Mouse (Mus musculus) small intestine, adult 2 months (tissue): Measurements from ENCODE around the gene Rnf181.

Experiments used
- CTCF ChIP-seq: fragments of 200-500 bp; IDR thresholded peaks from 2 replicates; pipeline ENCODE4 v1.5.1; 2012; ENCODE audit warnings: low read depth, mild to moderate bottlenecking, control low read depth, inconsistent platforms, low read length, moderate library complexity, mixed read lengths; ENCODE audit not compliant: insufficient replicate concordance, insufficient read length; ENCODE audit errors: extremely low read depth
- POLR2A ChIP-seq: fragments of 200-500 bp; IDR thresholded peaks from 2 replicates; pipeline ENCODE4 v1.6.1; 2012; ENCODE audit warnings: low read depth, mild to moderate bottlenecking, control low read depth, inconsistent platforms, low read length, moderate library complexity

DNA sequence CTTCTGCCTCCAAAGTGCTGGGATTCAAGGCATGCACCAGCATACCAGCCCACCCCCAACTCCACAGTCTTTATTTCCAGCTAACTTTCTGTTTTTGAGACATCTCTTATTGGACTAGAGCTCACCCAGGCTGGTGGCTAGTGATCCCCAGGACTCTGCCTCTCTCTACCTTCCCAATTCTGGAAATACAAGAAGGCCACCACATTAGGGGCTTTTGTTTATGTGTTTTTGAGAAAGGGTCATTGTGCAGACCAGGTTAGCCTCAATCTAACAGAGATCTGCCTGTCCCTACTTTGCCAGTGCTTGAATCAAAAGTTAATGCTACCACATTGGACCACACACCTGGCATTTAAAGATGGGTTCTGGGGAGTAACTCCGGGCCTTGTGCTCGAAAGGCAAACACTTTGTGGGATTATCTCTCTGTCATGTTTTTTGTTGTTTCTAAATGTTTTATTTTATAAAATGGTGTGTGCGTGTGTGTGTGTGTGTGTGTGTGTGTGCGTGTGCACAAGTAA is 761 bp upstream of the Rnf181 start:
- TF ChIP-seq CTCF: no peak
- TF ChIP-seq POLR2A: no peak
